Mouse (Mus musculus): Measurements from ENCODE around the gene Esr1. TPM values are rescaled to one million over a fixed set of nuclear protein-coding genes. Genes with fewer than 3 reads are reported as not detected.

Esr1 gene
- polyA plus RNA-seq, 1 experiment = 3.6 TPM

DNA sequence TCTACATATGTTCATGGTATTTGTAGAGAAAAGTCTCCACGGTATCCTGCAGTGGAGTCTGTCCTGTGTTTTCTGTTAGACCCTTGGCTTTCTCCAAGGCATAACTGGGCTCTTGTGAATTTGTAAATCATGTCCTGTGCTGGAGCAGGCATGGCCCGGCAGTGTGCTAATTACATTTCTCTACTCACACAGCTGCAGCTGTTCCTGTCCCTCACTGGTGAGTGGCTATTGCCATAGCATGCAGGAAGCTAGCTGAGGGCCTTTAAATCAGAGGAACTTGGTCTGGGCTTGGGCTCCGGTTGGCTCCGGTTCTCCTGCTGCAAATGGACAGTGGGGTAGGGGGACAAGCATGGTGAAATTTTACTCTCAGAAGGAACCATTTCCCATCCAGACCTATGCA, 226.7 kb downstream of the Esr1 start:
- H3K27ac ChIP-seq (ENCODE audit: control insufficient read depth, insufficient read depth, low read depth, low read length) = no peak overlapping the region
- H3K36me3 ChIP-seq (ENCODE audit: control insufficient read depth, insufficient read depth, low read length) = no peaks in the 10 kb centered on the region
- H3K4me1 ChIP-seq (ENCODE audit: control insufficient read depth, insufficient read depth, low read length) = no peaks in the 10 kb centered on the region
- no peak overlapping the region for H3K4me3 ChIP-seq (ENCODE audit: control insufficient read depth, low read depth, low read length)
- no peak for TF ChIP-seq CTCF (IDR thresholded peaks at IDR 0.05; ENCODE audit: control insufficient read depth, insufficient read depth, insufficient replicate concordance, low read depth, low read length)
- no peak for TF ChIP-seq POLR2A (IDR thresholded peaks at IDR 0.05; ENCODE audit: control insufficient read depth, low read depth, low read length)
- H3K27me3 ChIP-seq (ENCODE audit: control insufficient read depth, insufficient read depth, low read length) = no peaks in the 10 kb centered on the region

- TF ChIP-seq CTCF (IDR thresholded peaks at IDR 0.05; ENCODE audit: control insufficient read depth, insufficient read depth, insufficient replicate concordance, low read depth, low read length) (no peak), POLR2A (IDR thresholded peaks at IDR 0.05; ENCODE audit: control insufficient read depth, low read depth, low read length) (no peak)
Observed at GRCm38 (mm10) chr10:4841039-4841438, 229.6 kb downstream of the Esr1 start.

DNA sequence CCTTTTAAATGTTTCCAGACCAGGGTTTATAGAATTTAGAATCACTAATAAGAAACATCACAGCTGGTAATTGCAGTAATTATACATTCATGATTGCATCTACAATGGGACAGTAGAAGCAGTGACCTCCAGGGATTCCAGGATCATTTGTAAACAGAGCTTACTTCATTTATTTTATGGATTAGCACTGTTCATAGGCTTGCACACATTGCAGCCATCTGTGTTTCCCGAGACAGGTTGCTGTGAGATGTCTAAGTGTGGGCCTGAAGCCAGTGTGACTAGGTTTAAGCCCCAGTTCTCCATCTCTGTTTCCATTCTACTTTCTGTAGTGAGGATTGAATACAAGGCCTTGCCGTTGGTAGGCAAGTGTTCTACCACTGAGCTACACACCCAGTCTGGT, 236.1 kb downstream of the Esr1 start:
- no peak overlapping the region for H3K27ac ChIP-seq (ENCODE audit: control insufficient read depth, insufficient read depth, low read depth, low read length)
- TF ChIP-seq CTCF (IDR thresholded peaks at IDR 0.05; ENCODE audit: control insufficient read depth, insufficient read depth, insufficient replicate concordance, low read depth, low read length) = no peak
- TF ChIP-seq POLR2A (IDR thresholded peaks at IDR 0.05; ENCODE audit: control insufficient read depth, low read depth, low read length) = no peak
- H3K4me1 ChIP-seq (ENCODE audit: control insufficient read depth, insufficient read depth, low read length) = no peaks in the 10 kb centered on the region
- H3K4me3 ChIP-seq (ENCODE audit: control insufficient read depth, low read depth, low read length) = no peak overlapping the region
- no peaks in the 10 kb centered on the region for H3K36me3 ChIP-seq (ENCODE audit: control insufficient read depth, insufficient read depth, low read length)
- H3K27me3 ChIP-seq (ENCODE audit: control insufficient read depth, insufficient read depth, low read length) = no peaks in the 10 kb centered on the region

More at GRCm38 (mm10) chr10:4841039-4841438, 229.6 kb downstream of the Esr1 start:
- H3K4me3 ChIP-seq (ENCODE audit: control insufficient read depth, low read depth, low read length) = no peak overlapping the region
- no peaks in the 10 kb centered on the region for H3K36me3 ChIP-seq (ENCODE audit: control insufficient read depth, insufficient read depth, low read length)
- H3K27me3 ChIP-seq (ENCODE audit: control insufficient read depth, insufficient read depth, low read length) = no peaks in the 10 kb centered on the region
- H3K27ac ChIP-seq (ENCODE audit: control insufficient read depth, insufficient read depth, low read depth, low read length) = no peak overlapping the region
- H3K4me1 ChIP-seq (ENCODE audit: control insufficient read depth, insufficient read depth, low read length) = no peaks in the 10 kb centered on the region

GRCm38 (mm10) chr10:4849881-4850280, 238.5 kb downstream of the Esr1 start:
- Histone ChIP-seq H3K27ac (ENCODE audit: control insufficient read depth, insufficient read depth, low read depth, low read length) (no peak overlapping the region), H3K27me3 (ENCODE audit: control insufficient read depth, insufficient read depth, low read length) (no peaks in the 10 kb centered on the region), H3K36me3 (ENCODE audit: control insufficient read depth, insufficient read depth, low read length) (no peaks in the 10 kb centered on the region), H3K4me3 (ENCODE audit: control insufficient read depth, low read depth, low read length) (no peak overlapping the region), H3K4me1 (ENCODE audit: control insufficient read depth, insufficient read depth, low read length) (no peaks in the 10 kb centered on the region)
- TF ChIP-seq POLR2A (IDR thresholded peaks at IDR 0.05; ENCODE audit: control insufficient read depth, low read depth, low read length) (no peak), CTCF (IDR thresholded peaks at IDR 0.05; ENCODE audit: control insufficient read depth, insufficient read depth, insufficient replicate concordance, low read depth, low read length) (no peak)

DNA sequence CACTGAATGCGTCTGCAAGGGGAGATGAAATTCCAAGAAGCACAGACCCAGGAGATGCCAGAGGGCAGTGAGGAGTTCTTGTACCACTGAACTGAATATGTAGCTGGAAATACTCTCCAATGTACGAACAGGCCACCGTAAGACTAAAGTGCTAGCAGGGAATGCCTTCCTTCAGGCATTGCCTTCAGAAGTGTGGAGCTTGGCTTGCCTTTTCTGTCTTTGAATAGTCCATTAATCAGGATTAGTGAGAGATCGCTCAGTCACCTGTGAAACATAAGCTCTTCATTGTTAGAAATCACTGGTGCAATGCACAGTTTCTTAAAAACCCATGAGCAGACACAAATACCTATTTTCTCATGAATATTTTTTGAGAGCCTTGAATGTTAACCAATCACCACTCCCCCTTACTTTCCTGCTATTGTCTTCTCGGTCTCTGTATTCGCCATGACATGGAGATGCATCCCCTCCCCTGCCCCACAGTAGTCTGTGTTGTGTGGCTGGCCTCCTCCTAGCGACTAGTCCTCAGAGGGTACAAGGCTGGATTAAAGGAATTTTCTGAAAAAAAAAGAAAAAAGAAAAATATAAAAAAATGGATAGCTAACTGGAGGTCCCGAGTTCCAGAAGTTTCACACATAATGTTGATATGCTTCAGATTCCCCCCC, 263.8 kb downstream of the Esr1 start:
- H3K4me1 ChIP-seq (ENCODE audit: control insufficient read depth, insufficient read depth, low read length) = no peaks in the 10 kb centered on the region
- no peak overlapping the region for H3K27ac ChIP-seq (ENCODE audit: control insufficient read depth, insufficient read depth, low read depth, low read length)
- TF ChIP-seq POLR2A (IDR thresholded peaks at IDR 0.05; ENCODE audit: control insufficient read depth, low read depth, low read length) (no peak), CTCF (IDR thresholded peaks at IDR 0.05; ENCODE audit: control insufficient read depth, insufficient read depth, insufficient replicate concordance, low read depth, low read length) (no peak)
- H3K36me3 ChIP-seq (ENCODE audit: control insufficient read depth, insufficient read depth, low read length) = no peaks in the 10 kb centered on the region
- H3K27me3 ChIP-seq (ENCODE audit: control insufficient read depth, insufficient read depth, low read length) = no peaks in the 10 kb centered on the region
- no peak overlapping the region for H3K4me3 ChIP-seq (ENCODE audit: control insufficient read depth, low read depth, low read length)

- no peak overlapping the region for H3K4me3 ChIP-seq (ENCODE audit: control insufficient read depth, low read depth, low read length)
- no peak for TF ChIP-seq CTCF (IDR thresholded peaks at IDR 0.05; ENCODE audit: control insufficient read depth, insufficient read depth, insufficient replicate concordance, low read depth, low read length)
- no peak for TF ChIP-seq POLR2A (IDR thresholded peaks at IDR 0.05; ENCODE audit: control insufficient read depth, low read depth, low read length)
- no peaks in the 10 kb centered on the region for H3K36me3 ChIP-seq (ENCODE audit: control insufficient read depth, insufficient read depth, low read length)
- H3K27me3 ChIP-seq (ENCODE audit: control insufficient read depth, insufficient read depth, low read length) = no peaks in the 10 kb centered on the region
- H3K27ac ChIP-seq (ENCODE audit: control insufficient read depth, insufficient read depth, low read depth, low read length) = no peak overlapping the region
- no peaks in the 10 kb centered on the region for H3K4me1 ChIP-seq (ENCODE audit: control insufficient read depth, insufficient read depth, low read length)
Observed at GRCm38 (mm10) chr10:4881391-4881790, 270.0 kb downstream of the Esr1 start.

DNA sequence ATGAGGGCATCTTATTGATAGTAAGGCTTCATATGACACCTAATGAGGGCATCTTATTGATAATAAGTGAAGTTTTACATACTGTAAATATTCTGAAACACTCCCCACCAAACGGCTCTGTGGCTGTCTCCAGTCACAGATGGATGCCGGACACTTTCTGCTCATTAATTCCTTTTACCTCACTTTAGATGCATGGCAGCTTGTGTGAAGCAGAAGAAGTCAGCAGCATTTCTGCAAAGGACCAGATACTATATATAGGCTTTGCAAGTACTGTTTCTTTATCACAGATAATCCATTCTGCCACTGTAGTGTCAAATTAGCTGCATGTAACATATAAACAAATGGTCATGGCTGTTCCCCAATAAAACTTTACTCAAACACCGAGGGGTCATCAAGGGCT, 274.1 kb downstream of the Esr1 start:
- H3K27ac ChIP-seq (ENCODE audit: control insufficient read depth, insufficient read depth, low read depth, low read length) = no peak overlapping the region
- TF ChIP-seq CTCF (IDR thresholded peaks at IDR 0.05; ENCODE audit: control insufficient read depth, insufficient read depth, insufficient replicate concordance, low read depth, low read length) (no peak), POLR2A (IDR thresholded peaks at IDR 0.05; ENCODE audit: control insufficient read depth, low read depth, low read length) (no peak)
- H3K27me3 ChIP-seq (ENCODE audit: control insufficient read depth, insufficient read depth, low read length) = no peaks in the 10 kb centered on the region
- no peak overlapping the region for H3K4me3 ChIP-seq (ENCODE audit: control insufficient read depth, low read depth, low read length)
- no peaks in the 10 kb centered on the region for H3K4me1 ChIP-seq (ENCODE audit: control insufficient read depth, insufficient read depth, low read length)
- H3K36me3 ChIP-seq (ENCODE audit: control insufficient read depth, insufficient read depth, low read length) = no peaks in the 10 kb centered on the region
